Mouse (Mus musculus) spleen, adult 2 months (tissue): ENCODE data around the gene Jmjd8. TPM values are rescaled to one million over a fixed set of nuclear protein-coding genes. Genes with fewer than 3 reads are reported as not detected.
A peak's percentile ranks its signal among the peaks of the same experiment; 100 is the strongest.

Experiments used
- DNase-seq, 2 experiments: peaks; one replicate each; pipeline versions ENCODE4 v3.0.0 to v3.0.0-alpha.2; 2012 to 2021; ENCODE audit warnings: low spot score in 2 of 2, low read depth in 1 of 2
- H3K27ac ChIP-seq: fragments of 200-500 bp; 2 replicates; pipeline ENCODE4 v1.5.1; 2012; ENCODE audit warnings: low read length, inconsistent platforms; ENCODE audit not compliant: insufficient read depth
- H3K27me3 ChIP-seq: fragments of 200-500 bp; 2 replicates; pipeline ENCODE4 v1.6.1; 2012; ENCODE audit warnings: mild to moderate bottlenecking, moderate library complexity, low read length, inconsistent platforms; ENCODE audit not compliant: control insufficient read depth, insufficient read depth
- H3K36me3 ChIP-seq: fragments of 200-500 bp; 2 replicates; pipeline ENCODE4 v1.6.1; 2012; ENCODE audit warnings: mild to moderate bottlenecking, low read length, inconsistent platforms; ENCODE audit not compliant: control insufficient read depth, insufficient read depth
- H3K4me1 ChIP-seq: fragments of 200-500 bp; 2 replicates; pipeline ENCODE4 v1.6.1; 2011; ENCODE audit warnings: inconsistent platforms; ENCODE audit not compliant: control insufficient read depth, insufficient read depth, insufficient read length
- H3K4me3 ChIP-seq: fragments of 200-500 bp; 2 replicates; pipeline ENCODE4 v1.5.1; 2011; ENCODE audit warnings: mild to moderate bottlenecking, inconsistent platforms; ENCODE audit not compliant: insufficient read depth, insufficient read length; ENCODE audit errors: extremely low read depth
- CTCF ChIP-seq: fragments of 200-500 bp; IDR thresholded peaks from 2 replicates; pipeline ENCODE4 v1.5.1; 2011; ENCODE audit warnings: mild to moderate bottlenecking, inconsistent platforms; ENCODE audit not compliant: insufficient read depth, insufficient read length, insufficient replicate concordance; ENCODE audit errors: extremely low read depth
- POLR2A ChIP-seq: fragments of 200-500 bp; IDR thresholded peaks from 2 replicates; pipeline ENCODE4 v1.6.1; 2011; ENCODE audit warnings: low read depth, low read length, inconsistent platforms
- WGBS: fragments of 180-500 bp; shearing (Covaris S2); methylation state at CpG from one replicate; pipeline ENCODE4 v1.1.7; 2018; 5-methylcytosine and 5-hydroxymethylcytosine counted together
- polyA plus RNA-seq: library from polyadenylated mRNA; depleted of rRNA; stranded (reverse); fragments of >200 nt; gene quantifications from 2 replicates; pipeline ENCODE4 v1.2.3, GENCODE M21; 2012

The Jmjd8 gene
- polyA plus RNA-seq, 1 experiment = 31.3 TPM

GRCm38 (mm10) chr17:25808028-25808427 lies 20.6 kb upstream of the Jmjd8 start:
- Histone ChIP-seq H3K27me3 (peaks cover 19% of the 10 kb centered on the region), H3K4me1 (peaks cover 9% of the 10 kb centered on the region), H3K36me3 (no peaks in the 10 kb centered on the region), H3K27ac (no peak overlapping the region), H3K4me3 (no peak overlapping the region)
- WGBS = 55% methylated on average over 5 of the region's 5 CpGs
- TF ChIP-seq CTCF (no peak), POLR2A (no peak)
- DNase-seq = no peak

- H3K36me3 ChIP-seq = no peaks in the 10 kb centered on the region
- H3K4me3 ChIP-seq = peak within 1 kb of the TSS; percentile 33
- H3K4me1 ChIP-seq = peaks cover 9% of the 10 kb centered on the region
- H3K27me3 ChIP-seq = peaks cover 19% of the 10 kb centered on the region
- H3K27ac ChIP-seq = no peak within 1 kb of the TSS
- no peak for DNase-seq
- 2% methylated on average over 76 of the region's 100 CpGs for WGBS
- TF ChIP-seq POLR2A = no peak
- TF ChIP-seq CTCF = no peak
Observed at GRCm38 (mm10) chr17:25808789-25809605, 19.7 kb upstream of the Jmjd8 start, which contains the start of gene Fbxl16. Gene Fbxl16 (plus strand): TSS chr17:25809085.

DNA sequence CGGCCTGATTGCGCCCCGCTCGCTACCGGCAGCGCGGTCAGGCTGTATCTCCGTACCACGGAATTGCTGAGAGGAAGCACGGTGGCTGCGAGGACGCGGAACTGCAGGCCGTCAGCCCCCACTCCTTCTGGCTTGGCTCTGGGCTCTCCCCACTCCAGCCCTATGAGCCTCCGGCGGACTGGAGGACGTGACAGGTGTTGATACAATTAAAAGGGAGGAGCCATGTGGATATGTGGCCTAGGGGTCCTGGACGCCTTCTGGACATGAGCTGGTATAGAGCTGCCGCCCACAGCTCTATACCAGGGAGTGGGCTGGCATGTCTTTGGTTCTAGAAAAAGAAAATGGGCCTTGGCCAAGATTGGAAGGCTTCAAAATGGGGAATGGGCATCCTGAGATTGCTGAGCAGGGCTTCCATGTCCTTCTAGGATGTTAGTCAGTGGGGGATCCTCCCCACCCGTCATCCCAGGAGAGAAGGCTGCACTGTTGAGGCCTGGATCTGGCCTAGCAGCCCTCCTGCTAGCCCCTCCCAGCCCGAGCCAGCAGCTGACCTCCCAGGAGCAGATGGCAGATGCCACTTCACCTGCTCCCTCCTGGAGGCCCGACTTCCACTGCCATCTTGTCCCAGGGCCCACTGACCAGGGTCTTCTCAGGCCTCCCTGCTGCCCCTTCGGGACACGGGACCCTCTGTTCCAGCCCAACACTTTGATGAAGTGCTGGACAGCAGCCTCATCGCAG lies 18.9 kb upstream of the Jmjd8 start:
- H3K27me3 ChIP-seq = peaks cover 19% of the 10 kb centered on the region
- 15% methylated on average over 25 of the region's 25 CpGs for WGBS
- H3K27ac ChIP-seq = no peak overlapping the region
- H3K4me3 ChIP-seq = peak overlapping the region; percentile 33; the same call in 1 of the 2 replicates
- no peaks in the 10 kb centered on the region for H3K36me3 ChIP-seq
- no peak for TF ChIP-seq POLR2A
- no peak for TF ChIP-seq CTCF
- peaks cover 9% of the 10 kb centered on the region for H3K4me1 ChIP-seq
- no peak for DNase-seq

- peaks cover 19% of the 10 kb centered on the region for H3K27me3 ChIP-seq
- WGBS = 72% methylated on average over 4 of the region's 4 CpGs
- DNase-seq = no peak
Observed at GRCm38 (mm10) chr17:25810890-25811289, 17.8 kb upstream of the Jmjd8 start.

DNA sequence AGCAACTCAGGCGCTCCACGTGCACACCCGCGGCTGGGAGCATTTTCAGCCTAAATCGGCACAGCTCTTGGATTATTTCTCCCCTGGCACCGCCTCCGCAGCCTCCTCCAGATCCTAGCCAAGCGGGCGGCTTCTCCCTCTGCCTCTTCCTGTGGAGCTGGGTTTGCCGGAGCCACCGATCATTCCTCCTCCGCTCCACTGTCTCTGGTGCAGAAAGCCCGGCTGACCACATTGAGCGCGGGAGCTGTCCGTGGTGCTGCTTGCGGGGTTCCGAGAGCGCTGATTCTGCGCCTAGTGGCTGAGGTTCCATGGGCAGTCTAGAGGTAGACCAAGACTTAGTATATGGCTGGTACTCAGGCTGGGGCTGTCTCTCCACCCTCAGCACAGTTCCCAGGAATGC lies 15.2 kb upstream of the Jmjd8 start:
- Histone ChIP-seq H3K4me3 (no peak overlapping the region), H3K27me3 (peaks cover 18% of the 10 kb centered on the region), H3K27ac (no peak overlapping the region), H3K4me1 (peaks cover 9% of the 10 kb centered on the region), H3K36me3 (no peaks in the 10 kb centered on the region)
- peak; percentile 37 to 72 for DNase-seq
- TF ChIP-seq CTCF (peak; percentile 53; the same call in 1 of the 2 replicates), POLR2A (no peak)
- WGBS = under 1% methylated on average over 20 of the region's 20 CpGs

More at GRCm38 (mm10) chr17:25810890-25811289, 17.8 kb upstream of the Jmjd8 start:
- no peak for TF ChIP-seq POLR2A
- TF ChIP-seq CTCF = no peak
- no peak overlapping the region for H3K27ac ChIP-seq
- H3K36me3 ChIP-seq = no peaks in the 10 kb centered on the region
- no peak overlapping the region for H3K4me3 ChIP-seq
- peaks cover 9% of the 10 kb centered on the region for H3K4me1 ChIP-seq

- no peak for DNase-seq
- H3K36me3 ChIP-seq = no peaks in the 10 kb centered on the region
- no peak overlapping the region for H3K27ac ChIP-seq
- 77% methylated on average over 11 of the region's 11 CpGs for WGBS
- peaks cover 3% of the 10 kb centered on the region for H3K27me3 ChIP-seq
- TF ChIP-seq CTCF = no peak
- no peak for TF ChIP-seq POLR2A
- H3K4me1 ChIP-seq = no peaks in the 10 kb centered on the region
- no peak overlapping the region for H3K4me3 ChIP-seq
Observed at GRCm38 (mm10) chr17:25817662-25818061, 11.0 kb upstream of the Jmjd8 start.
